Mouse (Mus musculus) monocyte, adult 2 months (primary cell): ENCODE measurements around the gene Nhej1.

Experiments used
- DNase-seq, 2 experiments: peaks; one replicate each; pipeline ENCODE4 v3.0.0; 2022; ENCODE audit warnings: low spot score in 2 of 2, low read depth in 1 of 2

The Nhej1 gene

GRCm38 (mm10) chr1:74936221-74936830 lies 188.7 kb downstream of the Nhej1 start:
- no peak for DNase-seq

GRCm38 (mm10) chr1:74935402-74935801 lies 189.6 kb downstream of the Nhej1 start, which contains the start of gene Cfap65:
Gene Cfap65 (minus strand): TSS chr1:74935599.
- DNase-seq, result no peak

DNA sequence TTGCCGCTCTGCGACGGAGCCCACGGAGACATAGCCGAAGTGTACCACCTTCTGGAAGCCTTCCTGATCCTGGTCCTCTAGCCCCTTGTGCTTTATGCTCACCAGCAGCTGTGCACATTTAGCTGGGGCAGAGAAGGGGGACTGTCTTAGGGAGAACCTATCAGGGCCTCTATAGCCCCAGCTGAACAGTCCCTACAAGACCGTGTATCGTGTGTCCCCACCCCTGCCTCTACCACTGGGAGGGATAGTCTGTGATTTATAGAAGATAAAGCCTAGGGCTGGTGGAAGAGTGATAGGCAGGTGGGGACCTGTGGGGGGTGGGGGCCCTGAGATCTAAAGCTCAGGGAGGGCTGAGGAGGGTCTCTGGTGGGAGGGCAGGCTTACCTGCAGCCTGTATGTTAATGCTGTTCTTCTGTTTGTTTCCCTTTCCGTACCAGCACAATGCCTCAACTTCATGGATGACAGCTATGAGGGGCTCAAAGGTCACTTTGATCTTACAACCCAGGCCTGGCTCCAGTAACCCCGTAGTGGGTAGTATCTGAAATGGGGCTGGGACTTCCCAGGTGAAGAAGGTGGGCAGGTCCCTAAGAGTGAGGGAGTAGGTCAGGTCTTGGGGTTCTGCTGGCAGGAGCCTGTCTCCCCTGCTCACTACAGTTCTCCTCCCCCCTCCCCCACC lies 197.2 kb downstream of the Nhej1 start:
- DNase-seq, result no peak

- DNase-seq, result no peak
Measured at GRCm38 (mm10) chr1:74926721-74927120, 198.3 kb downstream of the Nhej1 start.

DNA sequence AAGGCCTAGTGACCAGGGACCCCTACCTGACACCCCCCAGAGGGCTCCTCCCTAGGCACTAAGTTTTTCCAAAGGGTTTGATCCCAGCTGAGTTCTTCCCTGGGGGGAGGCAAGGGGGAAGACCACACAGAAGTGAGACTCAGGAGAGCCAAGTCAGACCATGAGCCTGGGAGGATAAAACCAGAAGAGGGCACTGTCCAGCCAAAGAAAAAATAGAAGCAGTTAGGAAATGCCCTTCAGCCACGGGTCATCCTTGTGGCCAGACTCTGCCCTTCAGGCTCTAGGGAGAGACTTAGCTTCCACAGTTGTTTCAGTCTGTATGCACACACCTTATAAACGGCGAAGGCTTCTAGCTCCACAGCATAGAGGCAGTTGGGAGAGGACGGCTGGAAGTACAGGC lies 200.5 kb downstream of the Nhej1 start:
- DNase-seq, result no peak
